In genomic region chr15:12431684-12432083, GRCm38 (mm10) we compare ENCODE assay signal across 11 mouse cellular contexts.
A peak's percentile ranks its signal among the peaks of the same experiment; 100 is the strongest.
DNase-seq lines count a peak whose midpoint lies in the region; ATAC-seq and TF ChIP-seq lines count a peak whose summit lies in the region.
"Had no signal": no experiment of that assay in that cellular context is flagged by ENCODE, and none has a peak within 500 bp of the region (broad histone marks: within the 10 kb centered on the region; RNA-seq: fewer than 3 reads in every experiment).

No protein-coding gene starts in this region.

- peaks cover 17% of the 10 kb centered on the region for H3K4me1 ChIP-seq in intestine, embryonic 16.5 days (ENCODE audit: control insufficient read depth, insufficient read depth, low read length)

- TF ChIP-seq CTCF in layer of hippocampus, adult 2 months (conservative IDR thresholded peaks at IDR 0.05), result no peak
- no peak for TF ChIP-seq CTCF in Patski (IDR thresholded peaks at IDR 0.05)

- peak; percentile 19 for ATAC-seq in Patski
- ATAC-seq in intestine, embryonic 16.5 days, result 0 out of 2 replicates have a peak, but pooled peaks have one; percentile 41

- no peaks in the 10 kb centered on the region for H3K36me3 ChIP-seq in intestine, embryonic 16.5 days (ENCODE audit: control insufficient read depth, insufficient read depth, low read length)
- H3K36me3 ChIP-seq: limb, embryonic 15.5 days had no signal

- CTCF ChIA-PET in Patski (lab: Charles Lee), result no interaction called here

- WGBS in intestine, embryonic 16.5 days, result 47% methylated on average over 7 of the region's 7 CpGs

- H3K4me2 ChIP-seq in intestine, embryonic 16.5 days (ENCODE audit: low read depth, low read length), result no peak overlapping the region
- H3K4me2 ChIP-seq: limb, embryonic 15.5 days had no signal

- H3K4me3 ChIP-seq in layer of hippocampus, adult 2 months, result no peak overlapping the region
- H3K4me3 ChIP-seq in intestine, embryonic 16.5 days (ENCODE audit: low read length), result no peak overlapping the region
- H3K4me3 ChIP-seq: limb, embryonic 15.5 days had no signal

- in situ Hi-C loops in Patski (cut with MboI; ENCODE audit: low pct_unique_long_range_greater_than_20kb), result no loop called here

- peak overlapping the region; percentile 36; the same call in 1 of the 2 replicates for H3K27ac ChIP-seq in layer of hippocampus, adult 2 months
- no peak overlapping the region for H3K27ac ChIP-seq in intestine, embryonic 16.5 days (ENCODE audit: low read length)
- H3K27ac ChIP-seq: limb, embryonic 15.5 days had no signal

- H3K9me3 ChIP-seq in intestine, embryonic 16.5 days (ENCODE audit: control insufficient read depth, low read length), result no peaks in the 10 kb centered on the region
- H3K9me3 ChIP-seq: limb, embryonic 15.5 days had no signal

- H3K27me3 ChIP-seq in Patski, result no peaks in the 10 kb centered on the region
- no peaks in the 10 kb centered on the region for H3K27me3 ChIP-seq in intestine, embryonic 16.5 days (replicated peaks; ENCODE audit: control insufficient read depth, insufficient read depth, low read length)
- H3K27me3 ChIP-seq: limb, embryonic 15.5 days had no signal

- no peak overlapping the region for H3K9ac ChIP-seq in intestine, embryonic 16.5 days (ENCODE audit: low read depth, low read length)
- H3K9ac ChIP-seq: limb, embryonic 15.5 days had no signal

- POLR2A ChIA-PET in Patski (lab: Charles Lee), result no interaction called here

- DNase-seq in layer of hippocampus, adult 2 months (ENCODE audit: low spot score in 2 of 2), result no peak
- DNase-seq in layer of hippocampus, adult 9-11 months, result no peak
- DNase-seq in Patski (ENCODE audit: low read depth, low spot score), result no peak
- peak; percentile 38 for DNase-seq in adrenal gland, postnatal 25 days
- DNase-seq in cerebellum, adult 11 months, result no peak
- no peak for DNase-seq in cerebellum, postnatal 4 days (ENCODE audit: low spot score in 2 of 2)
- DNase-seq: cerebellum, adult 8-10 months; layer of hippocampus, postnatal 36 days; retina, postnatal 1 day had no signal
